Mouse (Mus musculus): ENCODE results near the gene Sema3f.

Sema3f gene

DNA sequence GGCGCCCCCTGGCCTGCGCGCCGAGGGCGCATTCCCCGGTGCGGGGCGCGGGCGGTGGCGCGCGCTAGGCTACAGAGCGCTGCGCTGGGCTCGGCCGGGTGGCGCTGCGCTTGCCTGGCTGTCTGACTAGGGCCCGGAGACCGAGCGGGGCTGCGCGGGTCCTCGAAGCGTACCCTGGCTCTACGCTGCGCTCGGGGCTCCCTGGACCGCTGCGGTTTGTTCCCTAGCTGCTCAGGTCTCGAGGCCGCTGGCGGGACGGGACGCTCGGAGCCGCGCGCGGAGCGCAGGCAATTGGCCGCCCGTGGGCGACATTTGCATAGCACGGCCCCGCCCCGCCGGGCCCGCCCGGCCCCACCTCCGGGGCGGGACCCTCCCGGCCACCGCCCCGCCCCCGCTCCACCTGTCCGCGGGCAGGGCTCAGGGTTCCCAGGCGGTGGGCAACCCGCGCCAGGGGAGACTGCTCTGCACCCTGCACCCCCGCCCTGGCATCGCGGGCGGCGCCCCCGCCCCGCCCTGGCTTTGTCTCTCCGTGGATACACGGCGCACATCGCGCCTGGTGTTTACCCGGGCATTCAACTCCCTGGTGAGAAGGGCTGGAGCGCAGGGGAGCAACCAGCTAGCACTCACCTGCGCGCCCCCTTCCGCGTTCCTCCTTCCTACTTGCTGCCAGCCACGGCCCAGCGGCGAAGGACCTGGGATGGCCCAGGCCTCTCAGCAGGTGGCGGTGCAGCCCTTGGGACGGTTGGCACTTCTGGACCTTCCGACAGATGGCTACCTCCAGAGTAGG, at the start of gene Sema3f:
Gene Sema3f, minus strand, starts transcription at position 779 of the 787 bp plus-strand sequence.
- DNase-seq (ENCODE audit: low read depth, low spot score): peak; percentile 70
- H3K36me3 ChIP-seq (ENCODE audit: control insufficient read depth, insufficient read depth, low read length, poor library complexity, severe bottlenecking): no peaks in the 10 kb centered on the region

DNA sequence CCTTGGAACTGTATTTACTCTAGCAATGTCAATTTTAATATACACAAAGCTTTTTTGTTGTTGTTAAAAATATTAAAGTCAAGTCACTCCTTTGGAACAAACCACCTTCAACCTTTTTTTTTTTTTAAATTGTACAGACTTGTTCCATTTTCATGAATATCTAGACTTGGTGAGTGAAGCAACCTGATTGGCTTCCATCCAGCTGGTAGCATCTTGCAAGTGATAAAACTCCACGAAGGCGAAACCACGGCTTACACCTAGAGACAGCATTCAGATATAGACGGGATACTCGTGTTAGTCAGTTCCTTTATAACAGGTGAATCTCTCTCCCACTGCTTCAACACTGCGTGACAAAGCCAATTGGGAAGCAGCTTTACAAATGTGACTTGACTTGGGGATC, 49.3 kb upstream of the Sema3f start:
- Histone ChIP-seq H3K27me3 (ENCODE audit: control insufficient read depth, insufficient read depth, low read length, poor library complexity, severe bottlenecking) (no peaks in the 10 kb centered on the region), H3K36me3 (ENCODE audit: control insufficient read depth, insufficient read depth, low read length, poor library complexity, severe bottlenecking) (peaks cover 35% of the 10 kb centered on the region)
- no peak for DNase-seq (ENCODE audit: low read depth, low spot score)

More for the DNA sequence above, at the start of gene Sema3f:
- no peaks in the 10 kb centered on the region for H3K27me3 ChIP-seq (ENCODE audit: control insufficient read depth, insufficient read depth, low read length, poor library complexity, severe bottlenecking)

DNA sequence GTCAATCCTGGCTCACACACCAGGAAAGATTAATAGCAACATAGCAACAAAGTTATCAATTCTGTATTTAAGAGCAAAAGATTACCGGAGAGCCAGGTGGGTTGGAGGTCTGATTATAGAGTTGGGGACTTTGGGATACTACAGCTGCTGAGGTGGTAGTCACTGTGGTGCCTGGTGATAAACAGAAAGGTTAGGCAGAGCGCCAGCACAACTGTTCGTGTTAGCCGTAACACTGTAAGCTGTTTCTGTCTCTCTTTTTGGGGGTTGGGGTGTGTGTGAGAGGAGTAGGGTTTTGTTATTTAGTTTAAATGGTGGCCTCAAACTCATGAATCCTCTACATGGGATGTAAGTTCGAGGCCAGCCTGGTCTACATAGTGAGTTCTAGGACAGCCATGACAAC, 40.1 kb upstream of the Sema3f start:
- Histone ChIP-seq H3K36me3 (ENCODE audit: control insufficient read depth, insufficient read depth, low read length, poor library complexity, severe bottlenecking) (peaks cover 42% of the 10 kb centered on the region), H3K27me3 (ENCODE audit: control insufficient read depth, insufficient read depth, low read length, poor library complexity, severe bottlenecking) (no peaks in the 10 kb centered on the region; the same call in 1 of the 2 replicates)
- no peak for DNase-seq (ENCODE audit: low read depth, low spot score)

DNA sequence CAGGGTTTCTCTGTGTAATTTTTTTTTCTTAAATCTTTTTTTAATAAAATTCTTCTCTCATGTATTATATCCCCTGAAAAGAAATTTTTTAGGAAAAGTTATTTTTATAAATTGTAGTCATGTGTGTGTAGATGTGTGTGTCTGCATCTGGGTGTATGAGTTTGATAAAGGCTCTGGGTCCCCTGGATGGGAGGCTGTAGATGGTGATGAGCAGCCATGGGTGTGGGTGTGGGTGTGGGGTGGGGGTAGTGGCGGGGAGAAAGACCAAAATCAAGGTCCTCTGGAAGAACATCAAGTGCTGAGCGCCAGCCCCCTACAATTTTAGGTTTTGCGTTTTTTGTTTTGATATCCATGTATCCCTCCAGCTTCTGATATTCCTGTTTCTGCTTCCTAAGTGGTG, 37.8 kb upstream of the Sema3f start:
- H3K27me3 ChIP-seq (ENCODE audit: control insufficient read depth, insufficient read depth, low read length, poor library complexity, severe bottlenecking): no peaks in the 10 kb centered on the region; the same call in 1 of the 2 replicates
- H3K36me3 ChIP-seq (ENCODE audit: control insufficient read depth, insufficient read depth, low read length, poor library complexity, severe bottlenecking): peaks cover 51% of the 10 kb centered on the region
- DNase-seq (ENCODE audit: low read depth, low spot score): no peak

DNA sequence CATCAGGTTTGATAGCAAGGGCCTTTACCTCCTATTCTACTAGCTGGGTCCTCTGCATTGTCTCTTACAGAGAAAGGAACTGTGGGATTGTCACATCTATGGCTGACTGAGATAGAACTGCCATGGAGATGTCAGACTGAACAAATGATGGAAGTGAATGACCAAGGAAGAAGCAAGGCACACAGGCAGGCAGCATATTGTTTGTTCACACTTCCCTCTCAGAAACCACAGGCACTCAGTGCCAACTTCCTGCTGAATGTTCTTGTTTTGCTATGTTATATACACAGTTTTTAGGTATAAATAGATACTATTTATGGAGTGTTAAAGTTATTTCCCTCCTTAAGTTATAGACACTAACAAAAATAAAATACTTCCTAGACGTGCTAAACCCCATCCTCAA, 37.0 kb upstream of the Sema3f start:
- Histone ChIP-seq H3K27me3 (ENCODE audit: control insufficient read depth, insufficient read depth, low read length, poor library complexity, severe bottlenecking) (no peaks in the 10 kb centered on the region; the same call in 1 of the 2 replicates), H3K36me3 (ENCODE audit: control insufficient read depth, insufficient read depth, low read length, poor library complexity, severe bottlenecking) (peaks cover 50% of the 10 kb centered on the region)
- no peak for DNase-seq (ENCODE audit: low read depth, low spot score)

DNA sequence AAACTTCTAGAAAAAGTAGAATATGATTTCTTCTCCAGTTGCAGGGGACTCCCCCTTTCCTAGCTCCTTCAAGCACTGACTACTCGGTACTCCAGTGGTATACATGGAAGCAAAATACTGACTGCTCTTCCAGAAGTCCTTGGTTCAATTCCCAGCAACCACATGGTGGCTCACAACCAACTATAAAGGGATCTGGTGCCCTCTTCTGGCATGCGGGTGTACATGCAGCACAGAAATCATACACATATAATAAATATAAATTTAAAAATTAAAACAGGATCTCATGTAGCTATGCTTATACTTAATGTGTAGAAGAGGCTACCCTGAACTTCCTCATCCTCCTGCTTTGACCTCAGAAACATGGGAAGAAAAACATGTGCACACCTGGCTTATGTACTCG, 36.4 kb upstream of the Sema3f start:
- DNase-seq (ENCODE audit: low read depth, low spot score): peak; percentile 24
- Histone ChIP-seq H3K36me3 (ENCODE audit: control insufficient read depth, insufficient read depth, low read length, poor library complexity, severe bottlenecking) (peaks cover 47% of the 10 kb centered on the region), H3K27me3 (ENCODE audit: control insufficient read depth, insufficient read depth, low read length, poor library complexity, severe bottlenecking) (no peaks in the 10 kb centered on the region)

DNA sequence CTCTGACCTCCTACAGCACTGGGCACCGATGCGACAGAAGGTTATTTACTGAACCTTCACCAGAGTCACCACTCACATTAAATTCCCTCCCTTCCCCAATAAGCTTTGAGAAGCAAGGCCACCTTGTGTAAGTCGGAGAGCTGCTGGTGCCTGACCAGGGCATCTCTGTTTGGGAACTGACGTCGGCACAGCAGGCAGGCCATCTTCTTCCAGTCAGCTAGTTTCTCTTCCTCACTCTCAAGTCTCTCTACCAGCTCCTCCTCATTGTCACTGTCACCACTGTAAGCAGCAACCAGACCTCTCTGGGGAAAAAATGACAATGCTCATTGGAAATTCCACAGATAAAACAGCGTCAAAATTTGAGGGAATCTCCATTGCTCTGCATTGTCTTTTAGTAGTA, 33.8 kb upstream of the Sema3f start:
- Histone ChIP-seq H3K36me3 (ENCODE audit: control insufficient read depth, insufficient read depth, low read length, poor library complexity, severe bottlenecking) (peaks cover 48% of the 10 kb centered on the region), H3K27me3 (ENCODE audit: control insufficient read depth, insufficient read depth, low read length, poor library complexity, severe bottlenecking) (no peaks in the 10 kb centered on the region)
- DNase-seq (ENCODE audit: low read depth, low spot score): no peak

DNA sequence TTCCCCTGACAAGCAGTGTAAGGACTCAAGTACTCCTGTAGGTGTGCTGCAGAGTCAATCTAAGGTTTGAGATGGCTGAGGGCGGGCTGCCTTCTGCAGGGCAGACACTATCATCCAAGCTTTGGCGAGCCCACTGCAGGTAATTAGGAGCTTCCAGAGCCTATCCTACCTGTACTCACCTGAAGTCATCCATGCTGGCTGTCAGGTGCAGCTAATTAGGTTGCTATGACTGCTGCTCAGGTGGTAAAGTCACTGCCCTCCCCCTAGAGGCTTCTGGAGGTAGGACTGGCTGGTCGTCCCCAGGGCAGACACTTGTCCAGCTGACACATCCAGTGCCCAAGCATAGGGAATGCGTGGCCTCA, 28.5 kb upstream of the Sema3f start:
- peak; percentile 54 for DNase-seq (ENCODE audit: low read depth, low spot score)
- Histone ChIP-seq H3K36me3 (ENCODE audit: control insufficient read depth, insufficient read depth, low read length, poor library complexity, severe bottlenecking) (peaks cover 17% of the 10 kb centered on the region), H3K27me3 (ENCODE audit: control insufficient read depth, insufficient read depth, low read length, poor library complexity, severe bottlenecking) (no peaks in the 10 kb centered on the region)

DNA sequence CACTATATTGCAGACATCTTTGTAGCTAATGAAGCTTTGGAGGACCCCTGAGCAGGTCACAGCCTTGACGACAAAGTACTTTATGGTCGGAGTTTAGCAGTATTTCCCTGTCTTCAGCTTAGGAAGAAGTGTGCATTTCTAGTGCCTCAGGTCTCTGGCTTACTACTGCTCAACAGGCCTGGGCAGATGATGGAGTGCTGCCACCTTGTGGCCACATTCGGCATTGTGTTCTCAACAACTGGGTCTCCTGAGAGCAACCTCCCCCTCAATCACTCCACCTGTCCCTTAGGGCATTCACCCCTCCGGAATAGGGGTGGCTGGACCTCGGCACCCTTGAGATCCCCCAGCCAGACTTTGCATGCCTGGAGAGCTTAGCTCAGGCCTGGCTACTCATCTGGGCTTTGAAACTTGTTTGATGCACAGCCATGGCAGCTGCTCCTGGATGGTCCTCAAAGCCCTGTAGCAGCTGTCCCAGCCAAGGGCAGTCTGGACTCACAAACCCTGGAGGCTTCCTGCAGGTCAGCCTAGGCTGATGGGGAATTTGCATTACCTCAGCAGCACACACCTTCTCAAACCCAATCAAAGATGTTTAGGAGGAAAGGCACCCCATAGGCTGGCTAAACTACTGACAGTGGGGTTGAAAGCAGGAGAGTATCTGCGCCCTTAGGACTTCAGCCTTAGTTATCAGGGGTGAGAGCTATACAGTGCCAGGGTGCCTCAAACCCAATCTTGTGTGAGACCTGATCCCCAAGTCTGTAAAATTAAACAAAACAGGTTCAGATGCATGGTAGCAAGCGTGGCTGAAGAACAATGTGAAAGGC, 28.0 kb upstream of the Sema3f start:
- H3K27me3 ChIP-seq (ENCODE audit: control insufficient read depth, insufficient read depth, low read length, poor library complexity, severe bottlenecking): no peaks in the 10 kb centered on the region
- DNase-seq (ENCODE audit: low read depth, low spot score): peak; percentile 88
- peaks cover 14% of the 10 kb centered on the region for H3K36me3 ChIP-seq (ENCODE audit: control insufficient read depth, insufficient read depth, low read length, poor library complexity, severe bottlenecking)

DNA sequence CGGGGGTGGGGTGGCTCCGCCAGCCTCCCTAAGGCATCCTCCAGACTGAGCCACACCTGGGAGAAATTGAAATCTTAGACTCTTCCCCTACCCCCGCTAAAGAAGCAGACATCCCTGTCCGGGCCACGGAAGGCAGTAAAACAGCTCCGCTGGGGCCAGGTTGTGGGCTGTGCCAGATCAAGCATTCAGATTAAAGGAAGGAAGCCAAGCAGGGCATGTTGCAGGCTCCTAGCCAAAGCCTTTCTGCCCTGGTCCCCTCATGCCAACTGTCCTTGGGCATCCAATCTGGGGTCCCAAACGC, 25.9 kb upstream of the Sema3f start:
- Histone ChIP-seq H3K36me3 (ENCODE audit: control insufficient read depth, insufficient read depth, low read length, poor library complexity, severe bottlenecking) (peaks cover 1% of the 10 kb centered on the region; the same call in 1 of the 2 replicates), H3K27me3 (ENCODE audit: control insufficient read depth, insufficient read depth, low read length, poor library complexity, severe bottlenecking) (no peaks in the 10 kb centered on the region)
- peak; percentile 41 for DNase-seq (ENCODE audit: low read depth, low spot score)

DNA sequence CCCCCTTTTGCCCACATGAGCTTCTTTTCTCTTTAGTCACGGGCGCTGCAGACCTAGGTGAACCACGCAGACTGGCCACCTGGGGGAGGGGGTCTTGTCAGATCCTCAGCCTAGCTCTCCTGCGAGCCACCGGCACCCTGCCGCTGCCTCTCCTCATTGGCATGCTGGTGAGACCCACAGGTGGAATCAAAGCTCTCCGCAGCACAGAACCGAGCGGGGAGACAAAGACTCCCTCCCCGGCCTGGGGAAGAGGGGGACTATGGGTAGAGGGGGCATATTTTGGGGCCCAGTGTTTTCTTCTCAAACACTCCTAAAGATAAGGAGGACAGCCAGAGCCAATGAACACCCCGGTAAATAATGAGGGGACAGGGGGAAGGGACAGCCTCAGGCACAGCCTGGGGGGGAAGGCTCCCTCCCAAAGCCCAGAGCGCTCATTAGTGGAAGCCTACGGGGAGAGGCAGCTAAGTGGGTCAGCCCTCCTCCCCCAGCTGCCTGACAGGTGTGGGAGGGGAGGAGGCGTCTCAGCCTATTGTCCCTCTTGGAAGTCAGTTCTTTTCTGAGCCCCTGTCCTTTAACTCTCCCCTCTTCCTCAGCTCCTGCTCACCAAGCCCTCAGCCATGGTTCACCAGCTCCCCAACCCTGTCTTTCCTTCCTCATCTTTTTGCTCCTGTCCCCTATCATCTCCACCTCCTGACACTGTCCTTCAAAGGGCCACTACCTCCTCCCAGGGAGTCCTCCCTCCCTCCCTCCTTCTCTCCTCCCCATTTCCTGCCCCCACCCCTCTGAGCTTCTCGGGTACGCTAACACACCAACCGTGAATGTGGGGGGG, 25.3 kb upstream of the Sema3f start:
- H3K27me3 ChIP-seq (ENCODE audit: control insufficient read depth, insufficient read depth, low read length, poor library complexity, severe bottlenecking): no peaks in the 10 kb centered on the region
- DNase-seq (ENCODE audit: low read depth, low spot score): peak; percentile 11
- no peaks in the 10 kb centered on the region; the same call in 1 of the 2 replicates for H3K36me3 ChIP-seq (ENCODE audit: control insufficient read depth, insufficient read depth, low read length, poor library complexity, severe bottlenecking)

DNA sequence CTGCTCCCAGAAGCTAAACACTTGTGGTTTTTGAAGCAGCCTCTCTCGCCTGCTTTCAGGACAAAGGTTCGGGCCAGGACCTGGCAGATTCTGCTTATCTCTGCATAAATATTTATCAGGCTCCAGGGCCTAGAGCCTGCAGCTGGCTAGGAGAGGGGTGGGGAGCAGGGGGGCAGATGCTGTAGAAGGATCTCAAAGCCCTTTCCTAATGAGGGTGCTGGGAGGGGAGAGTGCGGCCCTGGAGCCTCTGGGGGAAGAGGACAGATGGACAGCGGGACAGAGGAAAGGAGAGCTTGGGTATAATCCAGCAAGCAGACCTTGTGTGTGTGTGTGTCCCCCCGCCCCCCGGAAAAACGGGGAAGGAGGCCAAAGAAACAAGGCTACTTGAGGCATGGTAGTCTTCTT, 24.3 kb upstream of the Sema3f start:
- Histone ChIP-seq H3K36me3 (ENCODE audit: control insufficient read depth, insufficient read depth, low read length, poor library complexity, severe bottlenecking) (no peaks in the 10 kb centered on the region; the same call in 1 of the 2 replicates), H3K27me3 (ENCODE audit: control insufficient read depth, insufficient read depth, low read length, poor library complexity, severe bottlenecking) (no peaks in the 10 kb centered on the region)
- no peak for DNase-seq (ENCODE audit: low read depth, low spot score)

DNA sequence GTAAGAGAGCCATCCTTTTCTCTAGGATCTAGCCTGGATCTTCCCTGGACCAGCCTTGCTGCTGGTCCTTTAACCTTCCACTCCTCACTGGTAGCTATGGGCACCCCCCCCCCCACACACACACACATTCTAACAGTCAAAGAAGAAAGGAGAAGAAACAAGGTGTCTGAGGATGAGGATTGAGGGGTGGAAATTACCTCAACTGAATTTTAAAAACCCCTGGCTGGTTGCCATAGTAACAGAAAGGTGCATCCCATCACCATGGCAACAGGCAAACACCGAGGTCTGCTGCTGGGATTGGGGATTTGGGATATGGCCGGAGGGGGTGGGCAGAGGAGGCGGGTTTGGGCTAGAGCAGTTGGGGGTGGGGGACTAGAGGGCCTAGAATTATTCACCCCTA, 19.4 kb upstream of the Sema3f start:
- Histone ChIP-seq H3K27me3 (ENCODE audit: control insufficient read depth, insufficient read depth, low read length, poor library complexity, severe bottlenecking) (no peaks in the 10 kb centered on the region), H3K36me3 (ENCODE audit: control insufficient read depth, insufficient read depth, low read length, poor library complexity, severe bottlenecking) (no peaks in the 10 kb centered on the region)
- no peak for DNase-seq (ENCODE audit: low read depth, low spot score)

DNA sequence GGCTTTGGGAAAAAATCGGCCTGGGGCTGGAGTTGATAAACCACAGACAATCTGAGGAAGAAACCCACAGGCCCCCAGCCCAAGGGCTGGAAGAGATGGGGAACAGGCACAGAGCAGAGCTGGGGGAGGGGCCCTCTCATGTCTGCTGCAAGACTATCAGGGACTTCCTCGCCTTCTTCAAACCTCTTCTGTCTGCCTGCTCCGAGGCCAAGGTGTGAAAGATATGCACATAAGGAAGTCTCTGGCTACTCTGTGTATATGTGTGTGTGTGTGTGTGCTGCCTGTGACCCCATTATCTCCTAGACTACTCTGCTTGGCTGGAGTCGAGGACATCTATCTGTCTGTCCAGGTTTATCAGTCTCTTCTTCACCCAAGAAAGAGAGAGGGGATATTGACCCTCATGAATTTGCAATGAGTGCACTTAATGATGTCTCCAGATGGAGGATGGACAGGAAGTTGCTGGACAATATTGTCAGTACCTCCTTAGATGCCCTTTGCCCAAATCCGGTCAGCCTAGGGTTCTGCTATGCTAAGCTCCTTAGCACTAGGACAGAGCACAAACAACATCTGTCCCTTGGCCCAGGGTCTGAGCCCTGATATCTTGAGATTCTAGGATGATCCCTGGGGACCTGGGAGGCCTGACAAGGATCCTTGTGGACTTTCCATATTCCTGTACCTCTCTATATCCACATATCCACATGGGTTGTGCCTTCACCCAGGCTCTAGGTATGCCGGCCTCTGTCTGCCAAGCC, 18.8 kb upstream of the Sema3f start:
- no peaks in the 10 kb centered on the region for H3K27me3 ChIP-seq (ENCODE audit: control insufficient read depth, insufficient read depth, low read length, poor library complexity, severe bottlenecking)
- DNase-seq (ENCODE audit: low read depth, low spot score): no peak
- H3K36me3 ChIP-seq (ENCODE audit: control insufficient read depth, insufficient read depth, low read length, poor library complexity, severe bottlenecking): no peaks in the 10 kb centered on the region
